Mouse (Mus musculus) T-helper 2 cell (primary cell): Measurements from ENCODE around the gene Sprr3.
"Not testable (repeated sequence)": the region's sequence is repeated elsewhere in the genome, so short reads cannot be mapped to it uniquely, and the experiment has no call there.

ENCODE experiments used
- in situ Hi-C: fragments of 300-600 bp; cut with MboI, MseI; formaldehyde crosslinking; loops from one replicate; pipeline ENCODE4 v1.15.1; 2025; ENCODE audit warnings: high pct_unique_total_duplicates

Sprr3 gene

DNA sequence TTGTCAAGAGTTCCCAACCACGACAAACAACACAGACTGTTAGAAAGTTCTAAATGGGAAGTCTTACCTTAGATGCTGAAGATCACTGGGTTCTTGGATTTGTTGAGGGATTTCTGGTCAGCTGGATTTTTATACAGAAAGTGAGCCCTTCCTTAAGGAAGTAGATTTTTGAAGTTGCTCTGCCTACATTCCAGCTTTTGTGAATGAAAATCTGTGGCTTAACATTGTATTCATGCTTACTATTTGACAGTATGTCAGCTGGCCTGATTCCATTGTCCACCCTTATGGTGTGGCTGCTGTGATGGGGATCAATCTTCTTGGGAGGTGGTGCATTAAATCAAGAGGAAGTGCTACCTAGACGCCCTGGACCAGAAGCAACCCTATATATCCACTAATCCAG, at the start of gene Sprr3:
Gene Sprr3, minus strand, starts transcription at position 101 of the 400 bp plus-strand sequence.
- in situ Hi-C loops, result no loop called here

DNA sequence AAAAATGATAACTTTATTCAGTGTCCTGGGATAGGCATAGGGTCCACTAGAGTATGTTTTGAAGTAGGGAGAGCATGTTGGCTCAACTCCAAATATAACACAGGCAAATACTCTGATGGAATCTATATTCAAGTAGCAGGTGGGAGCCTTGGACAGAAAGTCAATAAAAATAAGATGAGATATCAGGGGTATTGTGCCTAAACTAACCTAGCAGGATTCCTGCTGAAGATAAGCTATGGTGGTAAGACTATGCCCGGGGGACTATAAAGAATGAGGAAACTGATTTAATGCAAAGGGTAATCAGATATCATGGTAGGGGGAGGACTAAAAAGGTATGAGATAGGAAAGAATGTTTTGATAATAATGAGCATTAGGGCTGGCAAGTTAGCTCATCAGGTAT, 49.7 kb upstream of the Sprr3 start:
- in situ Hi-C loops, result no loop called here

DNA sequence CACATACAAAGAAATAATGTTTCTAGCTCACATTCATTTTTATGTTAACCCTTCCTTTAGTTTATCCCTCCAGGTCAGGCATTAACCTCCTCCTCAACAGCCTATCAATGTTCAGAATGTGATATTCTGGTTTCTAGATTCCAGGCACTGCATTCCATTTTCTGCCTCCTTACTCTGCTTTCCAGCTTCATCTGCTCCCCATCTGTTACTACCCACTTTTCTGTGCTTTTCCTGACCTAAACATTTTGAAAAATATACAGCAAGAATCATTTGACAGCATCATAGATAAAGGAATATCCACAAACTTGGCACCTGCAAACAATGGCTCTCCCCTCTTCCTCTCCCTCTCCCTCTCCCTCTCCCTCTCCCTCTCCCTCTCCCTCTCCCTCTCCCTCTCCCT, 45.0 kb upstream of the Sprr3 start:
- in situ Hi-C loops, result no loop called here

DNA sequence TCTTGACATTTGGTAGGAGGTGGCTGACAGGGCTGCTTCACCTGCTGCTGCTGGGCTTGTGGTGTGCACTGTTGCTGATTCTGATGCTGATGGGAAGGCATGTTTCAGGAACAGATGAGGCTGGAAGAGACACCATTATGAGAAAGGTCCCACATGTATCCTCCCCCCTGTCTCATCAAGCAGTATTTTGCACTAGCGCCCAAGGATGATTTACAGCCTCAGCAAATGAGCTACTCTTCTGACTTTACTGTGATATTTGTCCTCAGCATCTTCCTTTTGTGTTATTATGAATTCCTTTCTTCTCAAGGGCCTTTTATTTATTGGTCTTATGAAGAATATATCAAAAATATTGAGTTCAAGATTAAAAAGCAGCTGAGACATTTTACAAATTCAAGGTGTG, 41.9 kb upstream of the Sprr3 start, which contains the start of gene Sprr4:
Gene Sprr4, minus strand, starts transcription at position 101 of the 400 bp plus-strand sequence.
- in situ Hi-C loops, result no loop called here

DNA sequence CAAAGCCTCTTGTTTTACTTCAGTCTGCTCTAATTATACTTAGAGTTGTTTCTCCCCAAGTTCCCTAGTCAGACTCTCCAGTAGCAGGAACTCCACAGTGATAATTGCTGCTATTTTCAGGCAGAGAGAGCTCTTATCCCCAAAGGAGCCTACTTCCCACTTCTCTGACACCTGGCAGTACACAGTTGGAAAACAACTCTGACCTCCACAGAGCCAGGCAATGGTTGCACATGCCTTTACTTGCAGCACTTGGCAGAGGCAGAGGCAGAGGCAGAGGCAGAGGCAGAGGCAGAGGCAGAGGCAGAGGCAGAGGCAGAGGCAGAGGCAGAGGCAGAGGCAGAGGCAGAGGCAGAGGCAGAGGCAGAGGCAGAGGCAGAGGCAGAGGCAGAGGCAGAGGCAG, 31.7 kb upstream of the Sprr3 start:
- in situ Hi-C loops, result not testable (repeated sequence)

DNA sequence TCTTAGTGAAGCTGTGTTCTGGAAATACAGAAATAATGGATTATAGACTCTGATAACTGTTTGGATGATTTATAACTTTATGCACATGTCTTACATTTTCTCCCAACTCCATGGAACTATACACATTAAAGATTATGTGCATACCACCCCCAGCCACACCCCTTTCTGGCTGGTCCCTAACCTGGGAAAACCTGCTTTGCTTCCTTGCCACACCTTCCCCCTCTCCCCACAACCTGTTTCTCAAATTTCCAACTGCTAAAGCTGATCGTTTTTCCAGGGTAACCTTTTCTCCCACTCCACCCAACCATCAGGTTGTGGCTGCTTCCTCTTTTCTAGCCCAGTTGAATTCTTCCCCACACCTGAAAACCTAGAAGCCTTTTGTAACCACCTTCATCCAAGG, 27.8 kb upstream of the Sprr3 start:
- in situ Hi-C loops, result no loop called here

DNA sequence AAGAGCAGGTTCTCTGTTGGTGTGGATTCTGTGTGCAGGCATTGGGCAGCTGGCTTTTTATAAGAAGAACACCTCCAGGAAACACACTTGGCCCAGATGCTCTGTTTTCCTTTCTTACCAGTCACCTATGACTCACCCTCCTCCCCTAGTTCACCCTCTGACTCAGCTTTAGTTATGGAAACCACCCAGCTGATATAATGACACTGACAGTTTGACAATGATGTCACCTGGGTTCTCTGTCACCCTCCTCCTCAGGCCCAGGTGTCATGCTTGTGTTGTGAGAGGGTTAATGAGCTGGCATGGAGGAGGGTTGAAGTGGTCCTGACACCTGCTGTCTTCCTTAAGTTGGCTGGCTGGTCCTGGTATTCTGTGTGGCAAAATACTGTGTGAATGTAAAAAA, 27.3 kb upstream of the Sprr3 start, which contains the start of gene Sprr1a:
Gene Sprr1a, minus strand, starts transcription at position 33 of the 400 bp plus-strand sequence.
- in situ Hi-C loops, result no loop called here

DNA sequence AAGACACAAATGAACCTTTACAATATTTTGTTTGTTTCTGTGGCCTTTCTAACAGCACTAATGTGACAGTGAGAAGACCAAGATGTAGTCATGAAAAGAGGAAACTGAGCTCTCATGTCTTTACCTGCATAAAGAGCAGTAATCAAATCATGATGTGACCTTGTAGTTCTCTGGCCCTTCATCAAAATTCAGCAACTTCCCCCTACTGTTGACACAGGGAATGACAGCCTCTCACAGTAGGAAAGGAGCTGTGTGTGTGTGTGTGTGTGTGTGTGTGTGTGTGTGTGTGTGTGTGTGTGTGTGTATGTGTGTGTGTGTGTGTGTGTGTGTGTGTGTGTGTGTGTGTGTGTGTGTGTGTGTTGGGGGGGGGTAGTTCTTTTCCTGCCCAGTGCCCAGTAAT, 22.7 kb upstream of the Sprr3 start:
- in situ Hi-C loops, result not testable (repeated sequence)

DNA sequence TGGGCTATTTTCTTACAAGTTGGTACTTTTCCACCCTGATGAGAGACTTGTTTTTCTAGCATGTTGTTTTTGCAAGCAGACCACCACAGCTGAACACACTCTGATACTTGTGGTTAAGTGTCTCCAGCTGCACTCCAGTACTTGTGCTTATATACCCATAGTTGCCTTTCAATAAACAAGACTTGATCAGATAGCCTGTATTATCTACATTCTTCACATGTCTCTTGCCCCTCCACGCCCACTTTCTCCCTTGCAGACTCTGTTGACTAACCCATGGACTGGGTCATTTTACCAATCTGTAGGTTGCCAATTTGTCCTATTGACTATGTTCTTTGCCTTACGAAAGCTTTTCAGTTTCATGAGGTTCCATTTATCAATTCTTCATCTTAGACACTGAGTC, 11.6 kb upstream of the Sprr3 start:
- in situ Hi-C loops, result no loop called here

DNA sequence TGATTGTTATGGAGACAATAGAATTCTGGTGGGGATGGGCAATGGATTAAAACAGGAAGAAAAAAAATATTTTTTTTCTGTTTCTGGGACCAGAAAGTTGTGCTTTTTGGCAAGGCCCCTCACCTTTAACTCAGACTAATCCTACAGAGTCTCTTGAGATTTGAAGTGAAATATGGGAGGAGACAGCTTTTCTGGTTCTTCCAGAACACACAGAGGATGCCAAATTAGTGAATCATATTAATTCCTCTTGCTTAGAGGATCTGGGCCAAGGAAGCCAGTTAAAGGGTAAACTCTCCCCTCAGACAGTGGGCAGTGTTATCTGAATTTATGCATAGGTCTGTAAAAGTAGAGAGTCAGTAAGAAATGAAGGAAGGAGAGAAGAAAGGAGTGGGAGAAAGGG, 8.9 kb upstream of the Sprr3 start:
- in situ Hi-C loops, result no loop called here

DNA sequence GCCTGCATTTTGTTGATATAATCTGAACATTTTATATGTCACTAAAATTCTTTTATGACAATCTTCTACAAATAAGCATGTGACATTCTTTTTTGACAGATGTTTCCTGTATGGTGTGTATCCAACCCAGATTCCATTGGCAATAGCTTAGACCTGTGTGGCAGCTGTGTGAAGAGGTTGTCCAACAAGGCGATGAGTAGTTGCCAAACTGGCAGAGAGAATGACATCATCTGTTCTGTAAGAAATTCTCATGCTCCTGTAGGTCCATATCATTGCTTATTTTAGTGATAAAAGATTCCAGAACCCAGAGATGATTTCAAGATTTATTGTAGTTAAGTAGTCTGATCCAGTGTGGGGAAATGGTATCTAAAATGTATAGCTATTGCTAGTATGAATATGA, 8.1 kb upstream of the Sprr3 start:
- in situ Hi-C loops, result no loop called here

DNA sequence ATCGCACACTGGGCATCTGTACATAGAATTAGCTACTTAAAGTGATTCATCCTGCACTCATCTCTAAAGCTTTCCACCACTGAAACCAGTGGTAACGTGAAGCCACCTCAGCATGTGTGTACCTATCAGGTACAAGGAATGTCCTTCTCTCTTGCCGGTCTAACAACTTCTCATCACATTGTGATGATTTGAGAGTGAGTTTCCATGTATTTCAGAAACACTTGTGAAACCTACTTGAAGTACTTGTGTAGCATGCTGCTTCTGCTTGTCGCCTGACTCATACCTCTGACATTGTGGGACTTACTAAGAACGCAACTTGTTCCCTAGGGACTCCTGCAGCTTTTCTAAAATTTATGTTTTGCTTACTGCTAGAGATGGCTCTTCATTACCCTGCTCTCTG, 3.4 kb downstream of the Sprr3 start:
- in situ Hi-C loops, result no loop called here

DNA sequence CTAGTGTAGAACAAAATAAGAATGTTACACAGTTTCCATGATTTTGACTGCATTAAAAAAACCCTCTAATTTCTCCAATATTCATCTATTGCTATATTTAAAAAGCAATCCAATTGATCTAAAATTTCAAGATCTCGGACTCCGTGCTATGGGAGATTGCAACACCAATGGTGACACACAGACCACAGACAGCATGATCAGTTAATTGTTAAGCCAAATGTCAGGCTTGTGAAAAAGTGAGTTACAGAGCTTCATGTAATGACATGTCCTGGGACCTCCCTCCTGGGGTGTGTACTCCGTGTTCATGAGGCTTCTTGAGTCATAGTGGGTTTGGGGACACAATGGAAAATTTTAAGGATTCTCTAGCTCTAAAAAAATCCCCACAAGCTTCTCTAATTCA, 18.3 kb downstream of the Sprr3 start:
- in situ Hi-C loops, result no loop called here

DNA sequence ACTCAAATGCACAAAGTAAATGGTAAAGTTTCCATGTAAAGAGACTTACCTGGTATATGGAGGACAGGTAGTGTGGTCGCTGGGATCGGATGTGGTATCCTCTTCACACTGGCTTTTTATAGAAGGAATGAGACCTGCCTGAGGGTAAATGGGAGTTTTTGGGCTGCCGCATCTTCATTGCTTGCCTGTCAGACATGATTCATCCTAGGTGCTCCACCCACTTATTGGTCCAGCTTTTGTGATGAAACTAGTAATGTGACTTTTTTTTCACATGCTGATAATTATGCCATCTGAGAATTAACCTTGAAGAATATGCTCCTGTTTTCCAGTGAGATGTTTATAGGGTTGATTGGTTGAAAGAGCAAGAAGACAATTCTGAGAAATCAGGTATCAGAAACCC, 19.8 kb downstream of the Sprr3 start, which contains the start of gene Sprr1b:
Gene Sprr1b, minus strand, starts transcription at position 101 of the 400 bp plus-strand sequence.
- in situ Hi-C loops, result no loop called here

DNA sequence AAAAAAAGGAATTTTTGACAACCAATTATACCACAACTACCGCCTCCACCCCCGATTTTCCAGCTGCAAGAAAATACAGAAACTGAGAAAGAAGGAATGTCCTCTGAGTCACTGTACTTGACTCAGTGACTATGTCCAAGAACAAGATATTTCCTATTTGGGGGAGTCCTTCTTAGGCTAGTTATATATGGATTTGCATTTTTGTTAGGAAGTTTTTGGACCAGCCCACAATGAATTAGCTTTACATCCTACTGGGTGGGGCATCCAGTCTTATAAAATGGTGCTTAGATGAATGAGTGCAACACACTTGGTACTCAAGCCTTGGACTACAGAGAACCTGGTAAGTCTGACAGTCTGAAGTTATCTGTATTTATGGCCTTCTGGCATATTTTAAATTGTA, 26.2 kb downstream of the Sprr3 start, which contains the start of gene Sprr2k:
Gene Sprr2k, plus strand, starts transcription at position 301 of the 400 bp plus-strand sequence.
- in situ Hi-C loops, result no loop called here

DNA sequence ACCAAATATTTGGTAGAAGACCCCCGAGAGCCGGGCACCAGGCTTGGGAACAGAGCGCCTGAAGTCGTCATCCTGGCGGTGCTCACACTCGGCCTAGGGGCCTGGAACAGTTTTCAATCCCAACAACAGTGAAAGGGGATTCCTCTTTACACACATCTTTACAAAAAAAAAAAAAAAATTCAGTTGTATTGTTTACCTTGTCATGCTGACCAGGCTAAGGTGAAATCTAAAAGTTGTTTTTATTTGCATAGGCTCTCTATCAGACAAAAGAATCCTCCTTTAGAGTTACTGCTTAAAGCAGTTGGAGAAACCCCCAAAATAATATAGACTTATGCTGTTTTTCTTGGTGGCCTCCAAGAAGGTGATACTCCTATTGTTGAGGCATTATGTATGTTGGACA, 29.2 kb downstream of the Sprr3 start, which contains the start of gene Gm9774:
Gene Gm9774, minus strand, starts transcription at position 101 of the 400 bp plus-strand sequence.
- in situ Hi-C loops, result no loop called here

DNA sequence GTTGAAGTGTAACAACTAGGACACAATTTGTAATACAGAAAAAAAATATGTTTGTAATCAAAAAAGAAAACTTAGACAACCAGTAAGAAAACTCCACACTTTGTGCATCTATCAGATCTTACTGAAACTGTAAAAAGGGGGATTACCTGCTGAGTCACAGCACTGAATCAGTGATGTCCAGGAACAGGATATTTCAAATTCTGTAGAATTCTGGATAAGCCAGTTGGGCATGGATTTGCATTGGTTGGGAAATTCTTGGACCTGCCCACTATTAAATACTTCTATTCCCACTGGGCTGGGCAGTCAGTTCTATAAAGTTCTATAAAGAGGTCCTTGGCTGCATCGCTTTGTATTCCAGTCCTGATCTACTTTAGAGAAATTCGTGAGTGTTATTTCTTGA, 40.7 kb downstream of the Sprr3 start, which contains the start of gene Sprr2j-ps:
Gene Sprr2j-ps, plus strand, starts transcription at position 301 of the 400 bp plus-strand sequence.
- in situ Hi-C loops, result no loop called here

DNA sequence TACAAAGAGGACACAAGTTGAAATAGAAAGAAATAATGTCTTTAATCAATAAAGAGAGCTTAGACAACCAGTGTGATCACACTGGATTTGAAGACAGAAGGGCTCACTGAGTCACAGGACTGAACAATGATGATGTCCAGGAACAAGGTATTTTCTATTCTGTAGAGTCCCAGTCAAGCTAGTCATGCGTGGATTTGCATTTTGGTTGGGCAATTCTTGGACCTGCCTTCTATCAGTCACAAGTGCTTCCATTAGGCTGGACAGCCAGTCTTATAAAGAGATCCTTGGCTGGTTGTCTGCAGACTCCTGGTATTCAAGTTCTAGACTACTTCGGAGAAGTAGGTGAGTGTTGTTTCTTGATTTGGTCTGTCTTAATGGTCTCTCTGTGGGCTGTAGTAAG, 50.8 kb downstream of the Sprr3 start, which contains the start of gene Sprr2i:
Gene Sprr2i, plus strand, starts transcription at position 301 of the 400 bp plus-strand sequence.
- in situ Hi-C loops, result no loop called here
